ENCODE assay signal across 10 mouse cellular contexts in genomic region chr11:67820221-67820620, GRCm38 (mm10). TPM values are rescaled to one million over a fixed set of nuclear protein-coding genes. Genes with fewer than 3 reads are reported as not detected.
DNase-seq lines count a peak whose midpoint lies in the region; ATAC-seq and TF ChIP-seq lines count a peak whose summit lies in the region.
"Had no signal": no experiment of that assay in that cellular context is flagged by ENCODE, and none has a peak within 500 bp of the region (broad histone marks: within the 10 kb centered on the region; RNA-seq: fewer than 3 reads in every experiment).

No protein-coding gene starts in this region.

- no peaks in the 10 kb centered on the region for H3K27me3 ChIP-seq in liver, adult 2 months (ENCODE audit: control insufficient read depth, insufficient read depth, low read length)
- H3K27me3 ChIP-seq in liver, embryonic 12.5 days (replicated peaks) = no peaks in the 10 kb centered on the region
- no peaks in the 10 kb centered on the region for H3K27me3 ChIP-seq in hindbrain, postnatal 0 days (ENCODE audit: insufficient read depth, low read length)
- H3K27me3 ChIP-seq in liver, embryonic 14.5 days (ENCODE audit: control insufficient read depth, insufficient read depth, low read length) = no peaks in the 10 kb centered on the region
- no peaks in the 10 kb centered on the region for H3K27me3 ChIP-seq in small intestine, adult 2 months (ENCODE audit: control insufficient read depth, insufficient read depth, low read length)
- H3K27me3 ChIP-seq: stomach, embryonic 15.5 days had no signal

- H3K4me3 ChIP-seq in liver, adult 2 months (ENCODE audit: insufficient read depth, low read depth, low read length) = no peak overlapping the region
- no peak overlapping the region for H3K4me3 ChIP-seq in liver, embryonic 12.5 days
- no peak overlapping the region for H3K4me3 ChIP-seq in hindbrain, postnatal 0 days (ENCODE audit: low read length)
- H3K4me3 ChIP-seq in liver, embryonic 14.5 days (ENCODE audit: insufficient read depth in 1 of 2, low read depth in 2 of 2, low read length in 2 of 2) = no peak overlapping the region
- no peak overlapping the region for H3K4me3 ChIP-seq in small intestine, adult 2 months (ENCODE audit: low read depth, low read length)
- H3K4me3 ChIP-seq: stomach, embryonic 15.5 days had no signal

- WGBS in liver, adult 2 months = 24% methylated on average over 4 of the region's 4 CpGs
- 22% methylated on average over 4 of the region's 4 CpGs for WGBS in liver, embryonic 12.5 days (ENCODE audit: insufficient replicate concordance)
- 24% methylated on average over 4 of the region's 4 CpGs for WGBS in hindbrain, postnatal 0 days
- WGBS in liver, embryonic 14.5 days (ENCODE audit: insufficient replicate concordance) = 21% methylated on average over 4 of the region's 4 CpGs
- 34% methylated on average over 4 of the region's 4 CpGs for WGBS in small intestine, adult 2 months

- peak; percentile 6 to 15 for DNase-seq in cerebellum, adult 18-20 months
- DNase-seq in cerebellum, adult 11 months = no peak
- DNase-seq in liver, adult 2 months (ENCODE audit: extremely low read depth, low read depth, low spot score) = peak; percentile 3
- DNase-seq in c-Kit-positive CD71-negative TER-119-negative erythroid progenitor cells, embryonic 14.5 days (ENCODE audit: low read depth) = peak; percentile 7
- peak; percentile 75 for DNase-seq in hindbrain, postnatal 0 days (ENCODE audit: low spot score)
- no peak for DNase-seq in liver, embryonic 14.5 days (ENCODE audit: low read depth in 3 of 3, low spot score in 3 of 3)

- TF ChIP-seq CTCF in liver, adult 2 months (IDR thresholded peaks at IDR 0.05; ENCODE audit: low read depth, low read length) = peak; percentile 41; the same call in 1 of the 2 replicates
- TF ChIP-seq CTCF in hindbrain, postnatal 0 days (IDR thresholded peaks at IDR 0.05; ENCODE audit: low read depth) = peak; percentile 80
- peak; percentile 58 for TF ChIP-seq CTCF in liver, embryonic 14.5 days (IDR thresholded peaks at IDR 0.05; ENCODE audit: low read depth)
- TF ChIP-seq CTCF in small intestine, adult 2 months (IDR thresholded peaks at IDR 0.05; ENCODE audit: extremely low read depth, insufficient read length, insufficient replicate concordance, low read depth, low read length) = peak; percentile 64; the same call in 1 of the 2 replicates

- H3K9me3 ChIP-seq in liver, embryonic 12.5 days (replicated peaks) = no peaks in the 10 kb centered on the region
- no peaks in the 10 kb centered on the region for H3K9me3 ChIP-seq in hindbrain, postnatal 0 days (ENCODE audit: low read length)
- H3K9me3 ChIP-seq in liver, embryonic 14.5 days (ENCODE audit: control insufficient read depth, low read length) = no peaks in the 10 kb centered on the region
- H3K9me3 ChIP-seq: stomach, embryonic 15.5 days had no signal

- H3K79me2 ChIP-seq in liver, adult 2 months (ENCODE audit: control insufficient read depth, insufficient read depth, low read length) = no peaks in the 10 kb centered on the region

- ATAC-seq in liver, embryonic 12.5 days = no peak
- no peak for ATAC-seq in hindbrain, postnatal 0 days
- ATAC-seq in liver, embryonic 14.5 days (ENCODE audit: insufficient read depth) = no peak

- no peak for TF ChIP-seq POLR2A in liver, adult 2 months (IDR thresholded peaks at IDR 0.05; ENCODE audit: extremely low read depth, insufficient read depth, low read length)
- no peak for TF ChIP-seq POLR2A in small intestine, adult 2 months (IDR thresholded peaks at IDR 0.05; ENCODE audit: low read depth, low read length)

- H3K4me1 ChIP-seq in liver, adult 2 months (ENCODE audit: control insufficient read depth, insufficient read depth, low read length) = no peaks in the 10 kb centered on the region
- H3K4me1 ChIP-seq in liver, embryonic 12.5 days = no peaks in the 10 kb centered on the region
- H3K4me1 ChIP-seq in hindbrain, postnatal 0 days (ENCODE audit: insufficient read depth, low read length) = no peaks in the 10 kb centered on the region
- H3K4me1 ChIP-seq in liver, embryonic 14.5 days (replicated peaks; ENCODE audit: control insufficient read depth in 2 of 2, insufficient read depth in 2 of 2, low read length in 1 of 2) = no peaks in the 10 kb centered on the region
- peaks cover 2% of the 10 kb centered on the region; the same call in 1 of the 2 replicates for H3K4me1 ChIP-seq in small intestine, adult 2 months (ENCODE audit: control insufficient read depth, insufficient read depth, insufficient read length, low read length)
- H3K4me1 ChIP-seq: stomach, embryonic 15.5 days had no signal

- no peak overlapping the region for H3K4me2 ChIP-seq in liver, embryonic 12.5 days
- H3K4me2 ChIP-seq in hindbrain, postnatal 0 days (ENCODE audit: low read depth, low read length) = no peak overlapping the region; the same call in 1 of the 2 replicates
- no peak overlapping the region for H3K4me2 ChIP-seq in liver, embryonic 14.5 days (ENCODE audit: low read depth)

- no peak for TF ChIP-seq EP300 in liver, embryonic 14.5 days (IDR thresholded peaks at IDR 0.05; ENCODE audit: low read depth)

- no peak overlapping the region for H3K27ac ChIP-seq in liver, adult 2 months (replicated peaks; ENCODE audit: insufficient read depth, low read depth, low read length)
- no peak overlapping the region for H3K27ac ChIP-seq in liver, embryonic 12.5 days
- H3K27ac ChIP-seq in hindbrain, postnatal 0 days = no peak overlapping the region
- H3K27ac ChIP-seq in liver, embryonic 14.5 days = no peak overlapping the region
- H3K27ac ChIP-seq in small intestine, adult 2 months (ENCODE audit: insufficient read depth, low read depth, low read length) = no peak overlapping the region
- H3K27ac ChIP-seq: stomach, embryonic 15.5 days had no signal

- H3K36me3 ChIP-seq in liver, adult 2 months (ENCODE audit: control insufficient read depth, insufficient read depth, low read length) = no peaks in the 10 kb centered on the region
- H3K36me3 ChIP-seq in liver, embryonic 12.5 days = no peaks in the 10 kb centered on the region
- H3K36me3 ChIP-seq in hindbrain, postnatal 0 days (ENCODE audit: insufficient read depth, low read length) = no peaks in the 10 kb centered on the region
- H3K36me3 ChIP-seq in liver, embryonic 14.5 days (replicated peaks; ENCODE audit: control insufficient read depth, insufficient read depth, low read depth) = no peaks in the 10 kb centered on the region
- H3K36me3 ChIP-seq in small intestine, adult 2 months (ENCODE audit: control insufficient read depth, insufficient read depth, low read length) = no peaks in the 10 kb centered on the region
- H3K36me3 ChIP-seq: stomach, embryonic 15.5 days had no signal

- no peak overlapping the region for H3K9ac ChIP-seq in liver, adult 2 months (ENCODE audit: low read depth, low read length)
- no peak overlapping the region for H3K9ac ChIP-seq in liver, embryonic 12.5 days
- no peak overlapping the region for H3K9ac ChIP-seq in hindbrain, postnatal 0 days (replicated peaks; ENCODE audit: low read length)
- H3K9ac ChIP-seq in liver, embryonic 14.5 days (replicated peaks) = no peak overlapping the region
- H3K9ac ChIP-seq: stomach, embryonic 15.5 days had no signal

RNA-seq across cellular contexts. Expression of gene Dhrs7c, which starts 22.2 kb away (rescaled TPM):
- total RNA-seq in liver, adult 2 months (2014; rRNA removed) = not detected in 2 replicates
- polyA plus RNA-seq in liver, adult 2 months (2012; rRNA removed) = not detected in 2 replicates
- not detected in 2 replicates for polyA plus RNA-seq in liver, embryonic 12.5 days (2016; fragmentation: Nextera tagmentation; extraction: Ambion mirVana)
- 0.16 TPM in 1 of 2 replicates, not detected in the other for total RNA-seq in hindbrain, postnatal 0 days (2014; rRNA removed)
- polyA plus RNA-seq in hindbrain, postnatal 0 days (2015; fragmentation: Nextera tagmentation; extraction: Ambion mirVana) = 0.18 TPM in 1 of 2 replicates, not detected in the other
- not detected in 2 replicates for polyA plus RNA-seq in liver, embryonic 14.5 days (2012; rRNA removed)
- polyA plus RNA-seq in liver, embryonic 14.5 days (2014; fragmentation: Nextera tagmentation; extraction: Ambion mirVana) = not detected in 2 replicates
- polyA plus RNA-seq in small intestine, adult 2 months (2012; rRNA removed) = not detected in 2 replicates
- total RNA-seq: layer of hippocampus, adult 18-20 months had no signal

RNA-seq across cellular contexts. Expression of gene Gsg1l2, which starts 45.8 kb away (rescaled TPM):
- total RNA-seq in liver, adult 2 months (2014; rRNA removed) = not detected in 2 replicates
- polyA plus RNA-seq in liver, adult 2 months (2012; rRNA removed) = not detected in 2 replicates
- polyA plus RNA-seq in liver, embryonic 12.5 days (2016; fragmentation: Nextera tagmentation; extraction: Ambion mirVana) = not detected in 2 replicates
- total RNA-seq in hindbrain, postnatal 0 days (2014; rRNA removed) = not detected in 2 replicates
- 0.20 TPM in 1 of 2 replicates, not detected in the other for polyA plus RNA-seq in hindbrain, postnatal 0 days (2015; fragmentation: Nextera tagmentation; extraction: Ambion mirVana)
- polyA plus RNA-seq in liver, embryonic 14.5 days (2012; rRNA removed) = not detected in 2 replicates
- polyA plus RNA-seq in liver, embryonic 14.5 days (2014; fragmentation: Nextera tagmentation; extraction: Ambion mirVana) = not detected in 2 replicates
- polyA plus RNA-seq in small intestine, adult 2 months (2012; rRNA removed) = 0.13 TPM in 1 of 2 replicates, not detected in the other
- total RNA-seq: layer of hippocampus, adult 18-20 months had no signal
- polyA plus RNA-seq: stomach, embryonic 15.5 days had no signal

RNA-seq across cellular contexts. Expression of gene Glp2r, which starts 49.3 kb away (rescaled TPM):
- under 0.01 TPM in 1 of 2 replicates, not detected in the other for total RNA-seq in liver, adult 2 months (2014; rRNA removed)
- polyA plus RNA-seq in liver, adult 2 months (2012; rRNA removed) = not detected in 2 replicates
- polyA plus RNA-seq in liver, embryonic 12.5 days (2016; fragmentation: Nextera tagmentation; extraction: Ambion mirVana) = 0.17 and 0.18 TPM in 2 replicates
- 0.04 TPM in 1 of 2 replicates, not detected in the other for total RNA-seq in hindbrain, postnatal 0 days (2014; rRNA removed)
- 0.09 TPM in 1 of 2 replicates, not detected in the other for polyA plus RNA-seq in hindbrain, postnatal 0 days (2015; fragmentation: Nextera tagmentation; extraction: Ambion mirVana)
- 0.15 and 0.21 TPM in 2 replicates for polyA plus RNA-seq in liver, embryonic 14.5 days (2012; rRNA removed)
- polyA plus RNA-seq in liver, embryonic 14.5 days (2014; fragmentation: Nextera tagmentation; extraction: Ambion mirVana) = 0.20 and 0.30 TPM in 2 replicates
- polyA plus RNA-seq in small intestine, adult 2 months (2012; rRNA removed) = 0.58 and 2.1 TPM in 2 replicates

Comparison
In these comparisons a context has a peak if more than half of its experiments do, and no peak if none do; other contexts are left out.
1. DNase-seq: peak in cerebellum, adult 18-20 months (2 of 2), liver, adult 2 months (single experiment), c-Kit-positive CD71-negative TER-119-negative erythroid progenitor cells, embryonic 14.5 days (single experiment) and hindbrain, postnatal 0 days (single experiment); none in cerebellum, adult 11 months (single experiment) and liver, embryonic 14.5 days (0 of 3).
2. Peak in every context shown above with its lines, with median percentiles within 50 percentile points of each other: CTCF ChIP-seq.